Mouse (Mus musculus) kidney, adult 2 months (tissue): Measurements from ENCODE around the gene Hapln2.

ENCODE experiments used
- CTCF ChIP-seq: fragments of 200-500 bp; conservative IDR thresholded peaks from 2 replicates; pipeline ENCODE4 v1.5.1; 2011; ENCODE audit warnings: low read depth, mild to moderate bottlenecking, control low read depth, low read length, moderate library complexity, mixed read lengths; ENCODE audit not compliant: insufficient read depth, insufficient read length
- POLR2A ChIP-seq: fragments of 200-500 bp; IDR thresholded peaks from one replicate; pipeline ENCODE4 v1.6.1; 2011; ENCODE audit warnings: low read depth, low read length, control low read depth

DNA sequence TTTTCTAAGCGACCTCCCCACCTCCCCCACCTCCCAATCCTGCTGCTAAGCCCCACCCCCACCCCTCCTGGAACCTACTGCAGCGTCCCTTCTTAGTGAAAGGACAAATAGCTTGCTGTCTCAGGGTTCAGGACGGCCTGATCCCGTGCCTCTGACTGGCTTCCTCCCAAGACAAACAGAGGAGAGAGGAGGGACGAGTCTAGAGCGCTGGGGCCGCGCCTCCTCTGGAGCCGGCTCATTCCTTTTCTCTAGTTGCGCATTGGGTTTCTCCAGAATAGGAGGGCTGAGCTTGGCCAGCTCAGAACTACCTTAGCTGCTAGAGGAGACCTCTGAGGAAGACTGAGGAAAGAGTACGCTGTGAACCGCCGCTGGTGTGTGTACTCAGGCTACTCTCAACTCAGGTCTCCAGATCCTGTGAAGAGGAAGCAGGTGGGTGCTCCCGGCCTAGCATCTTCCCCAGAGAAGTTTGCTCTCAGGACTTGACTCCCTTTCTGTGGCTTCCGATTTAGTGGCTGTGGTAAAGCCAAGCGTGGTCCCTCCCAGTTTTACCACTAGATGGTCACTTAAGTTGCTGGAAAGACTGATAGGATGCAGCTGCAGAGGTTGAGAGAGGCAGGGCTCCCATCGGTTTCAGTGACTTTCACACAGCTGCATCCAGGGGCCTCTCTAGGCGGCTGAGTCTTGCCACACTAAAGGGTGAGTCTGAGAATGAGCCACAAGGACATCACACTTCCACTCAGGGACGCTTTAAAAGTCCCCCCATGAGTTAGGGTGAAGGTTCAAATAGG, 3.4 kb upstream of the Hapln2 start:
- TF ChIP-seq CTCF: no peak
- no peak for TF ChIP-seq POLR2A
